Mouse (Mus musculus) liver, embryonic 14.5 days (tissue): ENCODE measurements around the gene Pgd.

Experiments
- CTCF ChIP-seq: IDR thresholded peaks from 2 replicates; pipeline ENCODE4 v1.5.1; 2016; ENCODE audit warnings: antibody characterized with exemption, low read depth, control low read depth
- EP300 ChIP-seq: IDR thresholded peaks from 2 replicates; pipeline ENCODE4 v1.6.1; 2016; ENCODE audit warnings: antibody characterized with exemption, low read depth

DNA sequence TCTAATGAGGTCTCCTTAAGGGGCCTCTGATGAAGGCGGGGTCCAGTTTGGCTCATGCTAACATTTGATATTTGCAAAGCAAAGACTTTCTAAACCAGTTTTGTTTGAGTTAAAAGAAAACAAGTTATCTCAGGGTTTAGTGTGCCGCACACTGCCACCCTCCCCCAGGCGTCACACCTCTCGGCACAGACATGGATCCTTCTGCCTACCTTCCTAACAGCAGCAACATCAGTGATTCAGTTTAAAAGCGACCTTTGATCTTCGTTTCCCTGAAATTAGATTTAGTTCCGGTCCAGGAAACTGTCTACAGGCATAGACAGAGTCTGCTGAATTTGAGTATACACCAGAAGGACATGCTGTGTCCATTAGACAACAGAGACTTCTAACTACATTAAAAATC is 11.8 kb upstream of the Pgd start:
- TF ChIP-seq CTCF (no peak), EP300 (no peak)
